Mouse (Mus musculus) stomach, embryonic 14.5 days (tissue): ENCODE data around the gene Pcdh17. TPM values are rescaled to one million over a fixed set of nuclear protein-coding genes. Genes with fewer than 3 reads are reported as not detected.

Experiments used
- ATAC-seq: fragments of 200-750 bp; cut with Nextera tagmentation; 2 replicates; pipeline ENCODE4 v1.8.0; 2017; ENCODE audit warnings: low read depth, moderate TSS enrichment; ENCODE audit not compliant: insufficient number of reproducible peaks, insufficient read depth, low FRiP score
- H3K27ac ChIP-seq: fragments of 300-500 bp; sonication (generic); 2 replicates; pipeline ENCODE4 v1.5.1; 2014; ENCODE audit warnings: mild to moderate bottlenecking, low read length, moderate library complexity, mixed read lengths
- H3K27me3 ChIP-seq: fragments of 300-500 bp; sonication (generic); 2 replicates; pipeline ENCODE4 v1.6.1; 2014; ENCODE audit warnings: low read length, control low read depth, mixed read lengths; ENCODE audit not compliant: control insufficient read depth, insufficient read depth
- H3K36me3 ChIP-seq: fragments of 300-500 bp; sonication (generic); 2 replicates; pipeline ENCODE4 v1.6.1; 2014; ENCODE audit warnings: mild to moderate bottlenecking, control low read depth, low read length, moderate library complexity, mixed read lengths; ENCODE audit not compliant: control insufficient read depth, insufficient read depth
- H3K4me1 ChIP-seq: fragments of 300-500 bp; sonication (generic); 2 replicates; pipeline ENCODE4 v1.6.1; 2014; ENCODE audit warnings: low read length, control low read depth, mixed read lengths; ENCODE audit not compliant: control insufficient read depth, insufficient read depth
- H3K4me2 ChIP-seq: fragments of 300-500 bp; sonication (generic); replicated peaks from 2 replicates; pipeline ENCODE4 v1.6.1; 2014; ENCODE audit warnings: low read depth, low read length, control low read depth
- H3K4me3 ChIP-seq: fragments of 300-500 bp; sonication (generic); 2 replicates; pipeline ENCODE4 v1.5.1; 2014; ENCODE audit warnings: low read depth, low read length, control low read depth
- H3K9ac ChIP-seq: fragments of 300-500 bp; sonication (generic); replicated peaks from 2 replicates; pipeline ENCODE4 v1.6.1; 2014; ENCODE audit warnings: low read depth, mild to moderate bottlenecking, control low read depth, low read length, moderate library complexity, mixed read lengths
- H3K9me3 ChIP-seq: fragments of 300-500 bp; sonication (generic); 2 replicates; pipeline ENCODE4 v1.6.1; 2016; ENCODE audit warnings: low read depth, low read length, control low read depth; ENCODE audit not compliant: control insufficient read depth
- WGBS: fragments of 180-500 bp; shearing (Covaris S2); extraction: QIAGEN DNeasy Blood & Tissue Kit; methylation state at CpG from one replicate; pipeline ENCODE4 v1.1.7; 2014; 5-methylcytosine and 5-hydroxymethylcytosine counted together
- polyA plus RNA-seq: library from polyadenylated mRNA; unstranded; fragments of >200 nt; fragmentation: Nextera tagmentation; extraction: Ambion mirVana; gene quantifications from 2 replicates; pipeline ENCODE4 v1.2.1, GENCODE M21; 2014

Gene Pcdh17
- polyA plus RNA-seq = 9.8 and 10.1 TPM in 2 replicates

DNA sequence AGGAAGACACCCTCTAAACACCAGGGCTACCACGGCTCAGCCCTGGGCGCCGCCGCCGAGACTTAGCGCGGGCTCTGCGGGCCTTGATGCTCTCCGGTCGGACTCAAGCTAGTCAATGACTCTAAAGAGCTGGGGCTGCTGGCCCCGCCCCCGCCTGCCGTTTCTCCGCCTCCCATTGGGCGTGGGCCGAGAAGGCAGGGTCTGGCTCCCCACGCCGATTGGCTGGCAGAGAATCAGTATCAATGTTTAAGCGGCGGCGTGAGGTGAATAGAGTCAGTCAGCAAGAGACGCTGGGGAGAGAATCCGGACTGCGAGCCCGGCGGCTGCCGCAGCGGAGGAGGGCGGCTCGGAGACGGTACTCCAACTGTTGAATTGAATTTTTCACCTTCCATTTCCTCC, at the start of gene Pcdh17:
Pcdh17 (plus strand) TSS at position 276 of the 399 bp plus-strand sequence.
- under 1% methylated on average over 30 of the region's 31 CpGs for WGBS
- peak; percentile 93 for ATAC-seq
- Histone ChIP-seq H3K27me3 (peaks cover 17% of the 10 kb centered on the region; the same call in 1 of the 2 replicates), H3K4me2 (peak within 1 kb of the TSS; percentile 83), H3K9ac (peak within 1 kb of the TSS; percentile 25; the same call in 1 of the 2 replicates), H3K4me1 (peaks cover 2% of the 10 kb centered on the region; the same call in 1 of the 2 replicates), H3K36me3 (no peaks in the 10 kb centered on the region), H3K4me3 (peak within 1 kb of the TSS; percentile 54), H3K9me3 (no peaks in the 10 kb centered on the region), H3K27ac (peak within 1 kb of the TSS; percentile 44; the same call in 1 of the 2 replicates)

GRCm38 (mm10) chr14:84397137-84397536, 46.2 kb upstream of the Pcdh17 start:
- Histone ChIP-seq H3K9ac (no peak overlapping the region), H3K27me3 (no peaks in the 10 kb centered on the region), H3K4me3 (no peak overlapping the region), H3K4me1 (0 out of 2 replicates have a peak, but pooled peaks cover 3% of the 10 kb centered on the region), H3K36me3 (no peaks in the 10 kb centered on the region), H3K4me2 (no peak overlapping the region), H3K9me3 (no peaks in the 10 kb centered on the region), H3K27ac (no peak overlapping the region)
- no peak for ATAC-seq
- WGBS = 47% methylated on average over 1 of the region's 1 CpGs

GRCm38 (mm10) chr14:84424736-84425135, 18.6 kb upstream of the Pcdh17 start:
- ATAC-seq = no peak
- H3K4me2 ChIP-seq = no peak overlapping the region
- no peak overlapping the region for H3K4me3 ChIP-seq
- no peaks in the 10 kb centered on the region for H3K4me1 ChIP-seq
- no peak overlapping the region for H3K9ac ChIP-seq
- no peaks in the 10 kb centered on the region for H3K36me3 ChIP-seq
- no peak overlapping the region for H3K27ac ChIP-seq
- H3K9me3 ChIP-seq = no peaks in the 10 kb centered on the region
- 62% methylated on average over 2 of the region's 2 CpGs for WGBS
- H3K27me3 ChIP-seq = no peaks in the 10 kb centered on the region

DNA sequence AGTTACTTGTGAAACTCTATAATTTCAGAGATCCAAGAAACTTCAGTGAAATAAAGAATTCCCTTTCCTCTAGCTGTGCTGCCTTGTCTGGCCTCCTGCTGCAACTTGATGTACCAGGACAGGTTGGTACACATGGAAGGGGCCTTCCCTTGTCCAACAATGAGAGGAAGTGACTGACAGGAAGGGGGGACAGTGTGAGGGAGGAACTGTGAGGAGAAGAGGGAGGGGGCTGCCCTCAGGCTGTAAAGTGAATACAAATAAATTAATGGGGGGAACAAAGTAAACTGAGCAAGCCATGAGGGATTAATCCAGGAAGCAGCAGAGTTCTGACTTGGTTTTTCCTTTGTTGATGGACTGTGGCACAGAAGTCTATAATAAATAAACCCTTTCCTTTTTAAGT, 16.7 kb upstream of the Pcdh17 start:
- no peak for ATAC-seq

GRCm38 (mm10) chr14:84438066-84438770, 5.1 kb upstream of the Pcdh17 start:
- H3K9ac ChIP-seq = no peak overlapping the region
- no peak overlapping the region for H3K4me3 ChIP-seq
- no peaks in the 10 kb centered on the region for H3K4me1 ChIP-seq
- no peaks in the 10 kb centered on the region for H3K27me3 ChIP-seq
- H3K9me3 ChIP-seq = no peaks in the 10 kb centered on the region
- ATAC-seq = no peak
- H3K4me2 ChIP-seq = no peak overlapping the region
- no peaks in the 10 kb centered on the region for H3K36me3 ChIP-seq
- no peak overlapping the region for H3K27ac ChIP-seq
- 29% methylated on average over 11 of the region's 11 CpGs for WGBS

More for the DNA sequence above, 16.7 kb upstream of the Pcdh17 start:
- no peak overlapping the region for H3K4me2 ChIP-seq
- H3K9ac ChIP-seq = no peak overlapping the region
- H3K9me3 ChIP-seq = no peaks in the 10 kb centered on the region
- no peak overlapping the region for H3K27ac ChIP-seq
- H3K27me3 ChIP-seq = no peaks in the 10 kb centered on the region
- H3K36me3 ChIP-seq = no peaks in the 10 kb centered on the region
- no peaks in the 10 kb centered on the region for H3K4me1 ChIP-seq
- no peak overlapping the region for H3K4me3 ChIP-seq

DNA sequence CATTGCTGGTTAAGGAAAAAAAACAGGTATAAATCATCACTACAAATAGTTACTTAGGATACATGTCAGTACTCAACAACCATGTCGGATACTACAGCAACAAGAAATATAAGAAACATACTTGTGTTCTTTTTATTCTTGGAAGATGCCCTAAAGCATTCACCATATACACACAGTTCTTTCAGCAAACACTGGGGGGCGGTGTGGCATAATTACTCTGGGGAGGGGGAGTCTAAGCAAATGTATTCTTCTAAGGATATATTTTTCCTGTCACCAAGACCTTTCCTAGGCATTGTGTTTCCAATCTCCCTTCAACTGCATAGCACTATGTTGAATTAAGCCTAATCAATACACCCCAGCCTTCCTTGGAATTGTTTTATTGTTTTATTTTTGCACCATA, 2.5 kb upstream of the Pcdh17 start:
- Histone ChIP-seq H3K27ac (no peak overlapping the region), H3K9me3 (no peaks in the 10 kb centered on the region), H3K36me3 (no peaks in the 10 kb centered on the region), H3K4me3 (no peak overlapping the region), H3K9ac (no peak overlapping the region), H3K4me1 (0 out of 2 replicates have a peak, but pooled peaks cover 1% of the 10 kb centered on the region), H3K4me2 (no peak overlapping the region), H3K27me3 (no peaks in the 10 kb centered on the region)
- WGBS = 13% methylated on average over 2 of the region's 2 CpGs
- ATAC-seq = no peak

DNA sequence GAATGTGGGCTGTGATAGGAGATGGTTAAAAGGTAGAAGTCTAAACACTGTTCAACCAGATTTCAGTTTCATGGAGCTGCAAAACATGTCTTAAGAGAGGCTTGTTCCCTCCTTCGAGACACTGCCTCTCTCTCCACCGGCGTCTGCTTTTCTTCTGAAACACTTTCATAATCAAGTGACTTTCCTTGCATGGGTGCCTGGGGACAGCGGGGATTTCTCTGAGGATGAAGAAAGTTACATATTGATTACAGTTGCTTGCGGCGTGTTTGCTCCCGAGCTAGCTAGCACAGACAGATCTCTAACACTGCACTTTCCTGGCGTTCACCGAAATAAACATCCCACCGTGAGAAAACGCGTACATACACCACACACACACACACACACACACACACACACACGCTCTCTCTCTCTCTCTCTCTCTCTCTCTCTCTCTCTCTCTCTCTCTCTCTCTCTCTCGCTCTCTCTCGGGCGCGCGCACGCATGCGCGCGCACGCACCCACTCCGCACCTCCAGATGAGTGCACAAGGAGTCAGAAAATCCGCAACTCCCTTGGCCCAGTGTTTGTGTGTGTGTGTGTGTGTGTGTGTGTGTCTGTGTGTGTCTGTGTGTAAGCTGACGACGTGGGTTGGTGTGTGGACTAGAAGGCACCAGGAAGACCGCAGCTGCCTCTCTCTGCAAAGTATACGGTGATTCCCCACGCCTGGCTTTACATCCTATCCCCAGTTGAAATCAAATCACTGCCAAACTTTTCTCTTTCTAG, 655 bp upstream of the Pcdh17 start:
- peak overlapping the region; percentile 44; the same call in 1 of the 2 replicates for H3K27ac ChIP-seq
- H3K27me3 ChIP-seq = peaks cover 14% of the 10 kb centered on the region; the same call in 1 of the 2 replicates
- H3K9me3 ChIP-seq = no peaks in the 10 kb centered on the region
- H3K4me3 ChIP-seq = peak overlapping the region; percentile 54
- H3K9ac ChIP-seq = peak overlapping the region; percentile 25; the same call in 1 of the 2 replicates
- H3K4me1 ChIP-seq = 0 out of 2 replicates have a peak, but pooled peaks cover 2% of the 10 kb centered on the region
- no peaks in the 10 kb centered on the region for H3K36me3 ChIP-seq
- ATAC-seq = peak; percentile 44
- WGBS = 1% methylated on average over 28 of the region's 30 CpGs
- H3K4me2 ChIP-seq = peak overlapping the region; percentile 83

DNA sequence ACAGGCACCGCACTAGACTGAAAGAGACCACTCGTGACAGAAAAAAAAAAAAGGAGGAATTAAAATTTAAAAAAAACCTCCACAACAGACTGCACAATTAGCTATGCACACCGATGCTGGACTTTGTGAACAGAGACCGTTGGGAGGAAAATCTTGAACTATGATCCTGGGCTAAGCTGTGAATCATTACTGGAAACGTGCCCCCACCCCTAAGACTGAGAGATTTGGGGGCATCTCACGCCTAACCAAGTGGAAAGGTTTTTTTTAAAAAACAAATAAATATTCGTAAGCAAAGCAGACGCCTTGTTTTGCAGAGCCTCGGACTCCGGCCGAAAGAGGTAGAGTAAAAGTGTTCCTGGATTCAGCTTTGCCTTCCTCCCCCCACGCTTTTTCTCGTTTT, 398 bp downstream of the Pcdh17 start:
- Histone ChIP-seq H3K4me3 (peak overlapping the region; percentile 54), H3K27ac (no peak overlapping the region), H3K9ac (no peak overlapping the region), H3K9me3 (no peaks in the 10 kb centered on the region), H3K36me3 (no peaks in the 10 kb centered on the region), H3K4me1 (peaks cover 2% of the 10 kb centered on the region; the same call in 1 of the 2 replicates), H3K27me3 (peaks cover 17% of the 10 kb centered on the region; the same call in 1 of the 2 replicates), H3K4me2 (peak overlapping the region; percentile 83)
- WGBS = 2% methylated on average over 13 of the region's 13 CpGs
- no peak for ATAC-seq
